Mouse (Mus musculus) heart, postnatal 0 days (tissue): ENCODE results near the gene Hoxa11.

ENCODE experiments used
- CTCF ChIP-seq: IDR thresholded peaks from 2 replicates; pipeline ENCODE4 v1.5.1; 2016; ENCODE audit warnings: antibody characterized with exemption, control low read depth, low read depth
- EP300 ChIP-seq: IDR thresholded peaks from 2 replicates; pipeline ENCODE4 v1.6.1; 2016; ENCODE audit warnings: antibody characterized with exemption, low read depth

DNA sequence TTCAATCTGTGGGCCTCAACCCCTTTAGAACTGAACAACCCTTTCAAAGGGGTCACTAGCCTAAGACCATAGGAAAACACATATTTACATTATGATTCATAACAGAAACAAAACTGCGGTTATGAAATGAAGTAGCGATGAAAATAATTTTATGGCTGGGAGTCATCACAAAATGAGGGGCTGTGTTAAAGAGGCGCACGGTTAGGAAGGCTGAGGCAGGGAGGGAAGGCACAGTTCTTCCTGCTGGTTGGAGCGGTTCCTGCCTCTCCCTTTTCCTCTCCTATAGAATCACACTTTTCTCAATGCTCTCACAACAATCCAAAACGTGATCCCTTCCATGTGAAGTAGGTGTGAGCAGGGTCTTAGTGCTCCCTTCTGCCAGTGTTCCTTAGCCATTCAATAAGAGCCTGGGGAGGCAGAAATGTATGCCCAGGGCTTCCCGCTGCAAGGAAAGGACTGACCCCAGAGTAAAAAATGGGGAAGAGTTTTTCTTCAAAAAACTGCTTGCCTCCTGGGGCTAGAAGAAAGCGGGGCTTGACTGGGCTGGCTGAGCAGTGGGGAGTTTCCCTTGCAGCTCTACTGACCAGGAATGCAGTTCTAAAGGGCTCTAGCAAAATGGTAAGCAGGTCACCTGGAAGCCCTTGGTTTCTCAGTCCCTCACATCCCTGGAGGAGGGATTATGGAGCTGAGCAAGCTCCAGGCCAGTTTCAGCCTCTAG is 30.1 kb upstream of the Hoxa11 start:
- no peak for TF ChIP-seq CTCF
- TF ChIP-seq EP300, result no peak
